Mouse (Mus musculus) cerebellum, adult 2 months (tissue): ENCODE data around the gene Nfkbid.

Experiments
- CTCF ChIP-seq: fragments of 200-500 bp; IDR thresholded peaks from 2 replicates; pipeline ENCODE4 v1.5.1; 2011; ENCODE audit warnings: low read depth, mild to moderate bottlenecking, control low read depth, low read length, moderate library complexity, borderline replicate concordance; ENCODE audit not compliant: insufficient read depth
- POLR2A ChIP-seq: fragments of 200-500 bp; IDR thresholded peaks from 2 replicates; pipeline ENCODE4 v1.6.1; 2011; ENCODE audit warnings: low read length, control low read depth, borderline replicate concordance; ENCODE audit not compliant: insufficient read depth

DNA sequence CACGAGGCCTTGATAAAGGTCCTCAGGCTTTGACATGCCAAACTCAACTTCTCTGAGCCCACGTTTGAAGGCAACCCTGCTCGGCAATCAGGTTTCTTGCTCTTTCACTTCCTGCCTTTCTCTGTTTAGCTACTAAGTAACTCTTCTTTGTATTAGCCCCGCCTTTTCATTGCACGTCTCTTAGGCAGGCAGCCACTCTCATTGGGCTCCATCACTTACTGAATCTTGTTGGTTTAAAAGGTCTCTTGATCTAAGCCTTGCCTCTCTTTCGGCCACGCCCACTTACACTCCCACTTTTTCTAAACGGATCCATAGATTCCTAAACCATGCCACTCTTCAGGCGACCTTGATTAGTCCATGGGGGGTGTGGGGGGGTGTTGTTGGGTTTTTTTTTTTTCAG lies 22.2 kb downstream of the Nfkbid start:
- TF ChIP-seq CTCF (no peak), POLR2A (no peak)
